Mouse (Mus musculus) left cerebral cortex, adult 18-20 months (tissue): Measurements from ENCODE around the gene Tmem259. TPM values are rescaled to one million over a fixed set of nuclear protein-coding genes. Genes with fewer than 3 reads are reported as not detected.
"Not testable (repeated sequence)": the region's sequence is repeated elsewhere in the genome, so short reads cannot be mapped to it uniquely, and the experiment has no call there.

Source experiments
- DNase-seq, 2 experiments: peaks; one replicate each; pipeline ENCODE4 v3.0.0; 2021 to 2022; ENCODE audit warnings: low spot score in 2 of 2, mixed read lengths in 1 of 2
- total RNA-seq, 2 experiments: library from RNA; stranded (reverse); gene quantifications; 2 replicates each; pipeline ENCODE4 v1.2.3; 2021

Tmem259 gene
- total RNA-seq, 2 experiments from 2014 or later: 112 to 113 TPM

- no peak for DNase-seq
Measured at GRCm38 (mm10) chr10:79968181-79968580, 15.9 kb downstream of the Tmem259 start.

GRCm38 (mm10) chr10:79966886-79967400 is 17.2 kb downstream of the Tmem259 start:
- no peak for DNase-seq

GRCm38 (mm10) chr10:79965325-79965724 is 18.8 kb downstream of the Tmem259 start:
- no peak for DNase-seq

GRCm38 (mm10) chr10:79964727-79965126 is 19.4 kb downstream of the Tmem259 start:
- DNase-seq: no peak

- DNase-seq: no peak
Measured at GRCm38 (mm10) chr10:79960671-79961294, 23.3 kb downstream of the Tmem259 start.

- peak; percentile 99 for DNase-seq
Measured at GRCm38 (mm10) chr10:79959847-79960601, 24.1 kb downstream of the Tmem259 start, which contains the start of gene Wdr18. Gene Wdr18, plus strand, starts transcription at chr10:79960152.

GRCm38 (mm10) chr10:79959412-79959811 is 24.7 kb downstream of the Tmem259 start:
- DNase-seq: not testable (repeated sequence)

- peak; percentile 77 to 78 for DNase-seq
Measured at GRCm38 (mm10) chr10:79958140-79958816, 25.9 kb downstream of the Tmem259 start.

GRCm38 (mm10) chr10:79956643-79957154 is 27.4 kb downstream of the Tmem259 start:
- no peak for DNase-seq

GRCm38 (mm10) chr10:79955691-79956090 is 28.4 kb downstream of the Tmem259 start:
- no peak for DNase-seq

GRCm38 (mm10) chr10:79953946-79954345 is 30.2 kb downstream of the Tmem259 start:
- no peak for DNase-seq

- no peak for DNase-seq
Measured at GRCm38 (mm10) chr10:79950661-79951060, 33.5 kb downstream of the Tmem259 start.

GRCm38 (mm10) chr10:79949873-79950272 is 34.3 kb downstream of the Tmem259 start:
- DNase-seq: no peak

- DNase-seq: no peak
Measured at GRCm38 (mm10) chr10:79947502-79947901, 36.6 kb downstream of the Tmem259 start.

GRCm38 (mm10) chr10:79946752-79947322 is 37.3 kb downstream of the Tmem259 start:
- no peak for DNase-seq

GRCm38 (mm10) chr10:79945507-79946234 is 38.5 kb downstream of the Tmem259 start:
- no peak for DNase-seq

- no peak for DNase-seq
Measured at GRCm38 (mm10) chr10:79943471-79943901, 40.6 kb downstream of the Tmem259 start.

- DNase-seq: no peak
Measured at GRCm38 (mm10) chr10:79942988-79943387, 41.1 kb downstream of the Tmem259 start.

- DNase-seq: no peak
Measured at GRCm38 (mm10) chr10:79940749-79941148, 43.4 kb downstream of the Tmem259 start.

GRCm38 (mm10) chr10:79937775-79938526 is 46.2 kb downstream of the Tmem259 start:
- no peak for DNase-seq
